8 mouse cellular contexts compared by ENCODE assay signal in the genomic region with DNA sequence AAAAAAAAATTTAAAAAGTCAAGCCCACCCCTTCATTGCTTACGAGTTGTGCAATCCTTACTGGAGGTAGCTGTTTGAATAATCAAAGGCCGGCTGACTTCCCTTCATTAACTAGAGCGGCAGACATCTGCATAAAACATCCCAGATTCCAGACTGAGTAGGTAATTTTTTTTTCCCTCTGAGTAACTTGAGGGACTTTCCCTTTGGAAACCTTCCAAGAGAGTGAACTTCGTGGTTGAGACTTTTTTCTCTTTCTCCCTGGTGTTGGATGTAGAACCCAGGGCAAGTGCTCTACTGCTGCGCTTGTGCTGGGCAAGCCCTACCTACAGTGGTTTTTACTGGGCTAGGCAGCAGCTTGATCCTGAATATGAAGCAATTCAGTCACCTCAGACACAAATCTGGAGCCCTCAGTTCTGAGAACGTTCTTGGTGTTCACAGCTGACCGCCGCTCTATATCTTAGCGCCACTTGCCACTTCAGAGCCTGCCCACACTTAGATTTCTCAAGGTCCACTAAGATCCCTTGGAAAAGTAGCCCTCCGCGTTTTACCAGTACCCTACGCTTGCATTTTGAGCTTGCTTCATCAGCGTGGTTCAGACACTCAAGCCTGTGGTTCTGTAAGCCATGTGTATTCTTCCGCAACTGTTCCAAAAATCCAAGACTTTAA.
A peak's percentile ranks its signal among the peaks of the same experiment; 100 is the strongest.
DNase-seq lines count a peak whose midpoint lies in the region; ATAC-seq and TF ChIP-seq lines count a peak whose summit lies in the region.

No protein-coding gene starts in this region.

- peak overlapping the region; percentile 20 for H3K27ac ChIP-seq in left cerebral cortex, adult 2 months
- peak overlapping the region; percentile 80 for H3K27ac ChIP-seq in embryonic facial prominence, embryonic 10.5 days (replicated peaks)
- peak overlapping the region; percentile 82 for H3K27ac ChIP-seq in intestine, embryonic 15.5 days

- intact Hi-C loops in left cerebral cortex, adult 2 months (cut with DNase I), result loop anchor here (2.0 to 5.0 kb wide), 5 partner anchors 21 to 120 kb away; no protein-coding TSS in a partner anchor

- TF ChIP-seq CTCF in left cerebral cortex, adult 2 months (IDR thresholded peaks at IDR 0.05), result no peak

- H3K9me3 ChIP-seq in embryonic facial prominence, embryonic 10.5 days, result no peaks in the 10 kb centered on the region
- H3K9me3 ChIP-seq in intestine, embryonic 15.5 days, result no peaks in the 10 kb centered on the region

- H3K4me2 ChIP-seq in intestine, embryonic 15.5 days (replicated peaks), result no peak overlapping the region

- peaks cover 50% of the 10 kb centered on the region for H3K4me1 ChIP-seq in embryonic facial prominence, embryonic 10.5 days
- H3K4me1 ChIP-seq in intestine, embryonic 15.5 days (replicated peaks), result peaks cover 32% of the 10 kb centered on the region

- H3K36me3 ChIP-seq in embryonic facial prominence, embryonic 10.5 days (replicated peaks), result 0 out of 2 replicates have a peak, but pooled peaks cover 4% of the 10 kb centered on the region
- no peaks in the 10 kb centered on the region for H3K36me3 ChIP-seq in intestine, embryonic 15.5 days

- H3K27me3 ChIP-seq in embryonic facial prominence, embryonic 10.5 days (replicated peaks; ENCODE audit: low read depth, poor library complexity, severe bottlenecking), result no peaks in the 10 kb centered on the region
- H3K27me3 ChIP-seq in intestine, embryonic 15.5 days (replicated peaks), result no peaks in the 10 kb centered on the region

- H3K4me3 ChIP-seq in left cerebral cortex, adult 2 months, result no peak overlapping the region
- no peak overlapping the region for H3K4me3 ChIP-seq in embryonic facial prominence, embryonic 10.5 days
- no peak overlapping the region for H3K4me3 ChIP-seq in intestine, embryonic 15.5 days (replicated peaks)

- DNase-seq in left cerebral cortex, adult 2 months (ENCODE audit: extremely low spot score in 1 of 2, low spot score in 2 of 2), result no peak
- DNase-seq in left cerebral cortex, adult 18-20 months (ENCODE audit: low spot score in 2 of 2), result no peak
- DNase-seq in embryonic facial prominence, embryonic 10.5 days (ENCODE audit: low spot score), result peak; percentile 21
- DNase-seq in lung, postnatal 4 days, result peak; percentile 40 to 60
- no peak for DNase-seq in testis, postnatal 14 days (ENCODE audit: low spot score)
- no peak for DNase-seq in layer of hippocampus, adult 8-10 months (ENCODE audit: low spot score in 2 of 2)
- DNase-seq in right cerebral cortex, postnatal 4 days, result no peak

- peak; percentile 46 for ATAC-seq in intestine, embryonic 15.5 days

- WGBS in embryonic facial prominence, embryonic 10.5 days, result 60% methylated on average over 14 of the region's 14 CpGs
- 46% methylated on average over 14 of the region's 14 CpGs for WGBS in intestine, embryonic 15.5 days

- H3K9ac ChIP-seq in intestine, embryonic 15.5 days, result no peak overlapping the region

Comparison
In these comparisons a context has a peak if more than half of its experiments do, and no peak if none do; other contexts are left out.
1. DNase-seq: peak in embryonic facial prominence, embryonic 10.5 days (single experiment) and lung, postnatal 4 days (2 of 2); none in left cerebral cortex, adult 2 months (0 of 2), left cerebral cortex, adult 18-20 months (0 of 2), testis, postnatal 14 days (single experiment), layer of hippocampus, adult 8-10 months (0 of 2) and right cerebral cortex, postnatal 4 days (single experiment).
2. H3K27ac ChIP-seq: peak in every context shown above with its lines; median percentile 82 in intestine, embryonic 15.5 days; 80 in embryonic facial prominence, embryonic 10.5 days; 20 in left cerebral cortex, adult 2 months.